Mouse (Mus musculus) heart, embryonic 13.5 days (tissue): ENCODE measurements around the gene Mark2. TPM values are rescaled to one million over a fixed set of nuclear protein-coding genes. Genes with fewer than 3 reads are reported as not detected.

ENCODE experiments used
- ATAC-seq: fragments of 200-750 bp; cut with Nextera tagmentation; 2 replicates; pipeline ENCODE4 v1.8.0; 2017; ENCODE audit warnings: moderate TSS enrichment; ENCODE audit not compliant: insufficient number of reproducible peaks, low FRiP score, low TSS enrichment; ENCODE audit errors: extremely low read depth
- H3K27ac ChIP-seq: fragments of 300-500 bp; sonication (generic); replicated peaks from 2 replicates; pipeline ENCODE4 v1.5.1; 2015; ENCODE audit warnings: moderate library complexity, mild to moderate bottlenecking, inconsistent platforms
- H3K27me3 ChIP-seq: fragments of 300-500 bp; sonication (generic); replicated peaks from 2 replicates; pipeline ENCODE4 v1.6.1; 2015; ENCODE audit warnings: mild to moderate bottlenecking, inconsistent platforms
- H3K36me3 ChIP-seq: fragments of 300-500 bp; sonication (generic); 2 replicates; pipeline ENCODE4 v1.6.1; 2015; ENCODE audit warnings: mild to moderate bottlenecking, inconsistent platforms
- H3K4me1 ChIP-seq: fragments of 300-500 bp; sonication (generic); 2 replicates; pipeline ENCODE4 v1.6.1; 2015; ENCODE audit warnings: inconsistent platforms
- H3K4me2 ChIP-seq: fragments of 300-500 bp; sonication (generic); 2 replicates; pipeline ENCODE4 v1.6.1; 2015; ENCODE audit warnings: inconsistent platforms, mild to moderate bottlenecking, moderate library complexity
- H3K4me3 ChIP-seq: fragments of 300-500 bp; sonication (generic); 2 replicates; pipeline ENCODE4 v1.5.1; 2015; ENCODE audit warnings: moderate library complexity, mild to moderate bottlenecking, inconsistent platforms
- H3K9ac ChIP-seq: fragments of 300-500 bp; sonication (generic); 2 replicates; pipeline ENCODE4 v1.6.1; 2015; ENCODE audit warnings: inconsistent platforms, mild to moderate bottlenecking, moderate library complexity
- H3K9me3 ChIP-seq: fragments of 300-500 bp; sonication (generic); 2 replicates; pipeline ENCODE4 v1.6.1; 2016; ENCODE audit warnings: inconsistent platforms
- WGBS: fragments of 180-500 bp; shearing (Covaris S2); methylation state at CpG from one replicate; pipeline ENCODE4 v1.1.7; 2015; ENCODE audit warnings: mixed read lengths; 5-methylcytosine and 5-hydroxymethylcytosine counted together
- polyA plus RNA-seq: library from polyadenylated mRNA; unstranded; fragments of >200 nt; fragmentation: Nextera tagmentation; extraction: Ambion mirVana; gene quantifications from 2 replicates; pipeline ENCODE4 v1.2.1, GENCODE M21; 2015

Mark2 gene
- polyA plus RNA-seq, 1 experiment from 2014 or later = 27.3 TPM

- Histone ChIP-seq H3K4me3 (0 out of 2 replicates have a peak overlapping the region, but pooled peaks have one; percentile 20), H3K36me3 (peaks cover 20% of the 10 kb centered on the region; the same call in 1 of the 2 replicates), H3K9me3 (no peaks in the 10 kb centered on the region), H3K27me3 (no peaks in the 10 kb centered on the region), H3K27ac (peak overlapping the region; percentile 68; the same call in 1 of the 2 replicates), H3K9ac (peak overlapping the region; percentile 68), H3K4me1 (peaks cover 75% of the 10 kb centered on the region), H3K4me2 (peak overlapping the region; percentile 52)
- no peak for ATAC-seq
- WGBS = 60% methylated on average over 8 of the region's 8 CpGs
These were observed 47.4 kb downstream of the Mark2 start for GRCm38 (mm10) chr19:7294098-7294876.

GRCm38 (mm10) chr19:7291958-7292709 lies 49.5 kb downstream of the Mark2 start:
- 82% methylated on average over 7 of the region's 7 CpGs for WGBS
- ATAC-seq = no peak
- Histone ChIP-seq H3K27ac (peak overlapping the region; percentile 39; the same call in 1 of the 2 replicates), H3K4me1 (peaks cover 63% of the 10 kb centered on the region), H3K9ac (peak overlapping the region; percentile 47; the same call in 1 of the 2 replicates), H3K36me3 (peaks cover 35% of the 10 kb centered on the region), H3K27me3 (no peaks in the 10 kb centered on the region), H3K4me2 (no peak overlapping the region), H3K4me3 (no peak overlapping the region), H3K9me3 (no peaks in the 10 kb centered on the region)

- H3K9me3 ChIP-seq = no peaks in the 10 kb centered on the region
- no peak for ATAC-seq
- peaks cover 51% of the 10 kb centered on the region for H3K36me3 ChIP-seq
- no peaks in the 10 kb centered on the region for H3K27me3 ChIP-seq
- peaks cover 47% of the 10 kb centered on the region for H3K4me1 ChIP-seq
- no peak overlapping the region for H3K27ac ChIP-seq
- 21% methylated on average over 2 of the region's 2 CpGs for WGBS
- no peak overlapping the region for H3K4me3 ChIP-seq
- H3K9ac ChIP-seq = no peak overlapping the region
- H3K4me2 ChIP-seq = no peak overlapping the region
These were observed 51.9 kb downstream of the Mark2 start for GRCm38 (mm10) chr19:7289767-7290166.

GRCm38 (mm10) chr19:7288288-7288687 lies 53.4 kb downstream of the Mark2 start:
- H3K27me3 ChIP-seq = no peaks in the 10 kb centered on the region
- H3K27ac ChIP-seq = no peak overlapping the region
- H3K9me3 ChIP-seq = no peaks in the 10 kb centered on the region
- ATAC-seq = no peak
- H3K4me2 ChIP-seq = no peak overlapping the region
- peaks cover 66% of the 10 kb centered on the region for H3K36me3 ChIP-seq
- no peak overlapping the region for H3K4me3 ChIP-seq
- 88% methylated on average over 3 of the region's 3 CpGs for WGBS
- H3K9ac ChIP-seq = no peak overlapping the region
- peaks cover 33% of the 10 kb centered on the region for H3K4me1 ChIP-seq

GRCm38 (mm10) chr19:7286563-7287315 lies 54.9 kb downstream of the Mark2 start:
- peaks cover 81% of the 10 kb centered on the region for H3K36me3 ChIP-seq
- no peaks in the 10 kb centered on the region for H3K27me3 ChIP-seq
- no peaks in the 10 kb centered on the region for H3K9me3 ChIP-seq
- no peak overlapping the region for H3K4me2 ChIP-seq
- no peak overlapping the region for H3K9ac ChIP-seq
- WGBS = 81% methylated on average over 12 of the region's 12 CpGs
- H3K4me1 ChIP-seq = peaks cover 17% of the 10 kb centered on the region
- H3K4me3 ChIP-seq = no peak overlapping the region
- no peak overlapping the region for H3K27ac ChIP-seq
- ATAC-seq = no peak

- Histone ChIP-seq H3K4me2 (no peak overlapping the region), H3K27ac (no peak overlapping the region), H3K4me1 (peaks cover 27% of the 10 kb centered on the region), H3K9me3 (no peaks in the 10 kb centered on the region), H3K27me3 (no peaks in the 10 kb centered on the region), H3K36me3 (peaks cover 99% of the 10 kb centered on the region), H3K4me3 (no peak overlapping the region), H3K9ac (peak overlapping the region; percentile 37; the same call in 1 of the 2 replicates)
- no peak for ATAC-seq
- WGBS = 87% methylated on average over 18 of the region's 18 CpGs
These were observed 60.9 kb downstream of the Mark2 start for GRCm38 (mm10) chr19:7280557-7281330.

GRCm38 (mm10) chr19:7279114-7279513 lies 62.5 kb downstream of the Mark2 start:
- ATAC-seq = no peak
- Histone ChIP-seq H3K9ac (peak overlapping the region; percentile 44; the same call in 1 of the 2 replicates), H3K27me3 (no peaks in the 10 kb centered on the region), H3K9me3 (no peaks in the 10 kb centered on the region), H3K4me3 (no peak overlapping the region), H3K27ac (no peak overlapping the region), H3K4me2 (no peak overlapping the region), H3K36me3 (peaks cover 99% of the 10 kb centered on the region), H3K4me1 (peaks cover 43% of the 10 kb centered on the region)
- WGBS = 40% methylated on average over 6 of the region's 6 CpGs

GRCm38 (mm10) chr19:7278200-7278906 lies 63.3 kb downstream of the Mark2 start:
- 82% methylated on average over 6 of the region's 6 CpGs for WGBS
- peaks cover 99% of the 10 kb centered on the region for H3K36me3 ChIP-seq
- no peaks in the 10 kb centered on the region for H3K27me3 ChIP-seq
- H3K4me2 ChIP-seq = no peak overlapping the region
- 0 out of 2 replicates have a peak, but pooled peaks cover 3% of the 10 kb centered on the region for H3K9me3 ChIP-seq
- peak overlapping the region; percentile 44; the same call in 1 of the 2 replicates for H3K9ac ChIP-seq
- H3K4me3 ChIP-seq = no peak overlapping the region
- no peak for ATAC-seq
- peaks cover 43% of the 10 kb centered on the region for H3K4me1 ChIP-seq
- no peak overlapping the region for H3K27ac ChIP-seq

- Histone ChIP-seq H3K4me1 (peaks cover 43% of the 10 kb centered on the region), H3K9me3 (0 out of 2 replicates have a peak, but pooled peaks cover 4% of the 10 kb centered on the region), H3K4me3 (no peak overlapping the region), H3K36me3 (peaks cover 99% of the 10 kb centered on the region), H3K9ac (peak overlapping the region; percentile 59; the same call in 1 of the 2 replicates), H3K27ac (no peak overlapping the region), H3K27me3 (no peaks in the 10 kb centered on the region), H3K4me2 (no peak overlapping the region)
- WGBS = 76% methylated on average over 7 of the region's 7 CpGs
- no peak for ATAC-seq
These were observed 64.9 kb downstream of the Mark2 start for GRCm38 (mm10) chr19:7276796-7277195.

- H3K4me2 ChIP-seq = no peak overlapping the region
- WGBS = 63% methylated on average over 7 of the region's 7 CpGs
- H3K9me3 ChIP-seq = 0 out of 2 replicates have a peak, but pooled peaks cover 4% of the 10 kb centered on the region
- peaks cover 99% of the 10 kb centered on the region for H3K36me3 ChIP-seq
- peak overlapping the region; percentile 59 for H3K9ac ChIP-seq
- H3K4me3 ChIP-seq = no peak overlapping the region
- no peak for ATAC-seq
- peaks cover 43% of the 10 kb centered on the region for H3K4me1 ChIP-seq
- peak overlapping the region; percentile 30 for H3K27ac ChIP-seq
- no peaks in the 10 kb centered on the region for H3K27me3 ChIP-seq
These were observed 65.5 kb downstream of the Mark2 start for GRCm38 (mm10) chr19:7276053-7276659.
